27 mouse cellular contexts compared by ENCODE assay signal in the genomic region with DNA sequence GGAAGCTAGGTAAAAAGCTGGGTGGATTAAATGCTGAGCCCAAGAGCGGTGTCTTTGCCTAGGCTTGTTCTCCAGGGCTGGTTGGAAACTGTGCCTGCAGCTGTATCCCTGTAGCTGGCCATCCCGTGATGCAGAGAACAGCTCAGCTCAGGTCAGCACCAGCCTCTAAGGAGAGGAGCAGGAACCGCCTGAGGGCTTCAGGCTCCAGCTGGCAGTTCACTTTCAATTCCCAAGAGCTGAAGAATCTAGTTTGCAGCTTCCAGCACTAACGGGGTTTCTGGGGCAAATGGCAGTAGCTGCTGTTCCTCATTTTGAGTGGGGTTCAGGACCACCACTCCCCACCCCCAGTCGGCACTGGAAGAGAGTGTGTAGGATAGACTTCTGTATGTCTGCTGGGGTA. TPM values are rescaled to one million over a fixed set of nuclear protein-coding genes. Genes with fewer than 3 reads are reported as not detected.
A peak's percentile ranks its signal among the peaks of the same experiment; 100 is the strongest.
DNase-seq lines count a peak whose midpoint lies in the region; ATAC-seq and TF ChIP-seq lines count a peak whose summit lies in the region.
"Had no signal": no experiment of that assay in that cellular context is flagged by ENCODE, and none has a peak within 500 bp of the region (broad histone marks: within the 10 kb centered on the region; RNA-seq: fewer than 3 reads in every experiment).

No protein-coding gene starts in this region.

- no peak for ATAC-seq in midbrain, embryonic 13.5 days
- ATAC-seq in monocyte, adult 5-6 weeks (replicated peaks; ENCODE audit: insufficient number of reproducible peaks, low FRiP score, low TSS enrichment, poor library complexity, severe bottlenecking): no peak
- ATAC-seq: Patski had no signal

- DNase-seq in adrenal gland, postnatal 14 days: peak; percentile 22
- no peak for DNase-seq in adrenal gland, adult 8-10 months
- DNase-seq in midbrain, embryonic 10.5 days (ENCODE audit: low spot score): no peak
- DNase-seq in brain, embryonic 14.5 days (ENCODE audit: low read depth): peak; percentile 33
- peak; percentile 64 for DNase-seq in retina, postnatal 1 day
- no peak for DNase-seq in thymus, postnatal 10 days (ENCODE audit: low spot score in 2 of 2)
- DNase-seq: adrenal gland, adult 2 months; cerebellum, adult 9-10 months; gastrocnemius, postnatal 10 days; heart, adult 11 months; heart, postnatal 10 days; kidney, adult 11 months; kidney, postnatal 4 days; lung, postnatal 4 days; thymus, adult 18-20 months; thymus, postnatal 4 days had no signal

- peaks cover 26% of the 10 kb centered on the region for H3K4me1 ChIP-seq in midbrain, embryonic 10.5 days
- H3K4me1 ChIP-seq in midbrain, embryonic 13.5 days (replicated peaks): peaks cover 49% of the 10 kb centered on the region
- H3K4me1 ChIP-seq: lung, embryonic 15.5 days had no signal

- WGBS in midbrain, embryonic 10.5 days: 69% methylated on average over 5 of the region's 5 CpGs
- WGBS in midbrain, embryonic 13.5 days: 58% methylated on average over 5 of the region's 5 CpGs

- H3K9ac ChIP-seq in midbrain, embryonic 13.5 days (replicated peaks): no peak overlapping the region
- H3K9ac ChIP-seq: heart, embryonic 12.5 days; hindbrain, embryonic 13.5 days; limb, embryonic 15.5 days; liver, embryonic 14.5 days; lung, embryonic 15.5 days; neural tube, embryonic 12.5 days had no signal

- no peaks in the 10 kb centered on the region for H3K9me3 ChIP-seq in midbrain, embryonic 10.5 days (replicated peaks)
- no peaks in the 10 kb centered on the region for H3K9me3 ChIP-seq in midbrain, embryonic 13.5 days
- H3K9me3 ChIP-seq: heart, embryonic 12.5 days; hindbrain, embryonic 13.5 days; limb, embryonic 15.5 days; lung, embryonic 15.5 days; neural tube, embryonic 12.5 days had no signal

- peaks cover 3% of the 10 kb centered on the region; the same call in 1 of the 2 replicates for H3K27me3 ChIP-seq in midbrain, embryonic 10.5 days (ENCODE audit: low read depth, poor library complexity, severe bottlenecking)
- H3K27me3 ChIP-seq in midbrain, embryonic 13.5 days: no peaks in the 10 kb centered on the region
- H3K27me3 ChIP-seq: hindbrain, embryonic 13.5 days; limb, embryonic 15.5 days; neural tube, embryonic 12.5 days; Patski had no signal

- no peak for TF ChIP-seq CTCF in brain, embryonic 14.5 days (IDR thresholded peaks at IDR 0.05; ENCODE audit: borderline replicate concordance, extremely low read depth, insufficient read depth, insufficient read length)

- no peaks in the 10 kb centered on the region for H3K36me3 ChIP-seq in midbrain, embryonic 10.5 days
- H3K36me3 ChIP-seq in midbrain, embryonic 13.5 days: no peaks in the 10 kb centered on the region
- H3K36me3 ChIP-seq: heart, embryonic 12.5 days; hindbrain, embryonic 13.5 days; limb, embryonic 15.5 days; lung, embryonic 15.5 days; neural tube, embryonic 12.5 days had no signal

- H3K4me3 ChIP-seq in midbrain, embryonic 10.5 days: no peak overlapping the region
- no peak overlapping the region for H3K4me3 ChIP-seq in midbrain, embryonic 13.5 days (replicated peaks)
- H3K4me3 ChIP-seq: heart, embryonic 12.5 days; hindbrain, embryonic 13.5 days; limb, embryonic 15.5 days; lung, embryonic 15.5 days; neural tube, embryonic 12.5 days had no signal

- 0 out of 2 replicates have a peak overlapping the region, but pooled peaks have one; percentile 13 for H3K27ac ChIP-seq in midbrain, embryonic 10.5 days (replicated peaks)
- no peak overlapping the region for H3K27ac ChIP-seq in midbrain, embryonic 13.5 days
- H3K27ac ChIP-seq: hindbrain, embryonic 13.5 days; limb, embryonic 15.5 days; liver, embryonic 14.5 days; lung, embryonic 15.5 days; neural tube, embryonic 12.5 days had no signal

- no peak for TF ChIP-seq POLR2A in brain, embryonic 14.5 days (IDR thresholded peaks at IDR 0.05; ENCODE audit: borderline replicate concordance, extremely low read depth, insufficient read depth, insufficient read length, poor library complexity, severe bottlenecking)

- H3K4me2 ChIP-seq in midbrain, embryonic 13.5 days (replicated peaks): no peak overlapping the region
- H3K4me2 ChIP-seq: heart, embryonic 12.5 days; hindbrain, embryonic 13.5 days; limb, embryonic 15.5 days; lung, embryonic 15.5 days; neural tube, embryonic 12.5 days had no signal

RNA-seq across cellular contexts. Expression of a gene that starts 51.1 kb away (rescaled TPM):
- 5.1 and 6.5 TPM in 2 replicates for total RNA-seq in adrenal gland, postnatal 14 days (2021)
- total RNA-seq in adrenal gland, adult 8-10 months (2022): 10 to 100 TPM in 2 of 4 experiments, 1 to 10 TPM in 2; 5.4 to 12.6 (median 9.4) TPM
- 9.2 and 11.8 TPM in 2 replicates for polyA plus RNA-seq in midbrain, embryonic 10.5 days (2016; fragmentation: Nextera tagmentation; extraction: Ambion mirVana)
- 9.4 and 10.6 TPM in 2 replicates for polyA plus RNA-seq in midbrain, embryonic 13.5 days (2015; fragmentation: Nextera tagmentation; extraction: Ambion mirVana)
- polyA plus RNA-seq in brain, embryonic 14.5 days (2012; rRNA removed): 9.2 and 13.5 TPM in 2 replicates
- total RNA-seq in monocyte, adult 5-6 weeks (2017): 0.29 to 5.9 TPM (median 1.8 TPM) in 3 replicates
- total RNA-seq: common myeloid progenitor, adult 5-6 weeks; megakaryocyte-erythroid progenitor cell, adult 5-6 weeks had no signal

Comparison
In these comparisons a context has a peak if more than half of its experiments do, and no peak if none do; other contexts are left out.
1. DNase-seq: peak in adrenal gland, postnatal 14 days (single experiment), brain, embryonic 14.5 days (single experiment) and retina, postnatal 1 day (single experiment); none in adrenal gland, adult 8-10 months (single experiment), midbrain, embryonic 10.5 days (single experiment) and thymus, postnatal 10 days (0 of 2).